Mouse (Mus musculus) liver, embryonic 13.5 days (tissue): Measurements from ENCODE around the gene Krt39. TPM values are rescaled to one million over a fixed set of nuclear protein-coding genes. Genes with fewer than 3 reads are reported as not detected.

Experiments
- ATAC-seq: fragments of 200-750 bp; cut with Nextera tagmentation; 2 replicates; pipeline ENCODE4 v1.8.0; 2017; ENCODE audit warnings: low read depth, mild to moderate bottlenecking, moderate number of reproducible peaks, moderate library complexity
- DNase-seq: peaks from one replicate; pipeline ENCODE4 v3.0.0; 2022
- H3K27ac ChIP-seq: fragments of 300-500 bp; sonication (generic); 2 replicates; pipeline ENCODE4 v1.5.1; 2015; ENCODE audit warnings: moderate library complexity, mild to moderate bottlenecking, inconsistent platforms
- H3K27me3 ChIP-seq: fragments of 300-500 bp; sonication (generic); 2 replicates; pipeline ENCODE4 v1.6.1; 2015; ENCODE audit warnings: mild to moderate bottlenecking, inconsistent platforms
- H3K36me3 ChIP-seq: fragments of 300-500 bp; sonication (generic); 2 replicates; pipeline ENCODE4 v1.6.1; 2015; ENCODE audit warnings: mild to moderate bottlenecking, inconsistent platforms
- H3K4me1 ChIP-seq: fragments of 300-500 bp; sonication (generic); replicated peaks from 2 replicates; pipeline ENCODE4 v1.6.1; 2015; ENCODE audit warnings: inconsistent platforms
- H3K4me2 ChIP-seq: fragments of 300-500 bp; sonication (generic); 2 replicates; pipeline ENCODE4 v1.6.1; 2015; ENCODE audit warnings: inconsistent platforms, mild to moderate bottlenecking, moderate library complexity
- H3K4me3 ChIP-seq: fragments of 300-500 bp; sonication (generic); replicated peaks from 2 replicates; pipeline ENCODE4 v1.5.1; 2015; ENCODE audit warnings: mild to moderate bottlenecking, inconsistent platforms
- H3K9ac ChIP-seq: fragments of 300-500 bp; sonication (generic); 2 replicates; pipeline ENCODE4 v1.6.1; 2015; ENCODE audit warnings: mild to moderate bottlenecking, inconsistent platforms
- H3K9me3 ChIP-seq: fragments of 300-500 bp; sonication (generic); replicated peaks from 2 replicates; pipeline ENCODE4 v1.6.1; 2016; ENCODE audit warnings: inconsistent platforms
- WGBS: fragments of 180-500 bp; shearing (Covaris S2); methylation state at CpG from one replicate; pipeline ENCODE4 v1.1.7; 2015; ENCODE audit not compliant: insufficient replicate concordance; 5-methylcytosine and 5-hydroxymethylcytosine counted together
- polyA plus RNA-seq: library from polyadenylated mRNA; unstranded; fragments of >200 nt; fragmentation: Nextera tagmentation; extraction: Ambion mirVana; gene quantifications from 2 replicates; pipeline ENCODE4 v1.2.1, GENCODE M21; 2015

The Krt39 gene
- not detected in 2 replicates for polyA plus RNA-seq

DNA sequence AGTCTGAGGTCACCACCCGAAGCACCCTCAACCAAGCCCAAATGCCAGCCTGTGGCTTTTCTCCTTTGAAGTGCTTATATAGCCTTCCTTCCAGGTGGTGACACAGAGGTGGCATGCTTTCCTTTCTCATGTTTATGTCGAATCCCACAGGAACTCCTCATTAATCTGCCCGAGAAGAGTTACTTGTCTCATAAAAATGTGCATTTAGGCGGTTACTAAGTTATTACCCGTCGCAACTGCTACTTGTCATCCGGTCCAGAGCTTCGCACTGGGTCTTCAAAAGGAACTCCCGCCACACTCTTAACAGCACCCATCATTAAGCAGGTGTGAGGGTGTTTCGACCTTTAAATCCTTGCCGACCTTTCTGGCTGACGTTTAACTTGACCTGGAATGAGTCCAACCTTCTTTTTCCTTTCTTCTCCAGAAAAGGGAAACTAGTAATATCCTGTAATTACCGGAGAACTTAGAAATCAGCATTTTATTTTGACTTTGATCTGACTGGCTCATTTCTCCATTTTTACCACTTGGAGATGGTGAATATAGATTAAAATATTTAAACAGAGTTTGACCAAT lies at the start of gene Krt39:
TSS of gene Krt39 (minus strand) at position 51 of the 573 bp plus-strand sequence.
- no peaks in the 10 kb centered on the region for H3K4me1 ChIP-seq
- H3K9me3 ChIP-seq, result 0 out of 2 replicates have a peak, but pooled peaks cover 2% of the 10 kb centered on the region
- no peak within 1 kb of the TSS for H3K9ac ChIP-seq
- H3K4me3 ChIP-seq, result no peak within 1 kb of the TSS
- H3K27ac ChIP-seq, result no peak within 1 kb of the TSS
- 69% methylated on average over 13 of the region's 13 CpGs for WGBS
- no peaks in the 10 kb centered on the region for H3K27me3 ChIP-seq
- H3K36me3 ChIP-seq, result no peaks in the 10 kb centered on the region
- no peak within 1 kb of the TSS for H3K4me2 ChIP-seq
- no peak for ATAC-seq
- no peak for DNase-seq

DNA sequence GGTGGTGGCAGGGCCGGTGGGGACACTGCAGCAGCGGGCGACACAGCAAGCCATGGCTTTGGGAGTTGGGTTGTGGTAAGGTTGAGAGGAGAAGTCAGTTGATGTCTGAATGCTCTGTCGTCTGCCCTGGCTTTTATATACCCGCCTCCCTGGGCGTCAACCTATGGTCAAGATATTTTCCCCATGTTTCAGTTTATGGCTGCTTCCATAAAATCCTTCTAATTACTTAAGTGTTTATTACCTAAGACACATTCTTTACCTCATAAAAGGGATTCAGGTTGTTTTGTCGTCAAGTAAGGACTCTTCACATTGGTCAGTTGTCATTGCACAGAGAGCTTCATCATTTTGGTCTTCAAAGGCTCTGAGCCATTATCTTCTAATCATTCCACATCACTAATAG lies 45.4 kb upstream of the Krt39 start, which contains the start of gene Krtap3-1:
TSS of gene Krtap3-1 (minus strand) at position 101 of the 400 bp plus-strand sequence.
- Histone ChIP-seq H3K4me3 (no peak within 1 kb of the TSS), H3K36me3 (no peaks in the 10 kb centered on the region), H3K9ac (no peak within 1 kb of the TSS), H3K27ac (no peak within 1 kb of the TSS), H3K4me1 (no peaks in the 10 kb centered on the region), H3K27me3 (no peaks in the 10 kb centered on the region), H3K9me3 (no peaks in the 10 kb centered on the region), H3K4me2 (no peak within 1 kb of the TSS)
- 77% methylated on average over 7 of the region's 7 CpGs for WGBS
- ATAC-seq (no peak), DNase-seq (no peak)

DNA sequence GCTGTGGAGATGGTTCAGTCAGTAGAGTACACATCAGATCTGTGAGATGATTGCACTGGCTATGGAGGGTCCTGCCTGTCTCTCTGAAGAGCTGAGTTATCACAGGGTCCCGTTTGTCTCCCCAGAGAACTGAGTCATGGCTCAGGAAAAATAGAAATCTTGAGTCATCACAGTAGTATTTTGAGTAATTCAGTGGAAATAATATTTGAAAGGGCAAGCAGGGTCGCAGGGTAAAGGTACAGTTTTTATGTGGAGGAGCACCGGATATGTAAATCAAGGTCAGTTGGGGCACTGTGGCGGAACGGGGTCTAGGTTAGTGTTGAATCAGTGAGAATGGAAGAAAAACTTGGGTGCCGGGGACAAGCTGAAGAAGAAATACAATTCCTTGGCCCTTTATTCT lies 41.4 kb upstream of the Krt39 start:
- no peak overlapping the region for H3K4me3 ChIP-seq
- H3K4me1 ChIP-seq, result no peaks in the 10 kb centered on the region
- no peaks in the 10 kb centered on the region for H3K36me3 ChIP-seq
- ATAC-seq (no peak), DNase-seq (no peak)
- H3K4me2 ChIP-seq, result no peak overlapping the region
- 66% methylated on average over 6 of the region's 6 CpGs for WGBS
- H3K27me3 ChIP-seq, result no peaks in the 10 kb centered on the region
- H3K9me3 ChIP-seq, result no peaks in the 10 kb centered on the region
- H3K9ac ChIP-seq, result no peak overlapping the region
- no peak overlapping the region for H3K27ac ChIP-seq

DNA sequence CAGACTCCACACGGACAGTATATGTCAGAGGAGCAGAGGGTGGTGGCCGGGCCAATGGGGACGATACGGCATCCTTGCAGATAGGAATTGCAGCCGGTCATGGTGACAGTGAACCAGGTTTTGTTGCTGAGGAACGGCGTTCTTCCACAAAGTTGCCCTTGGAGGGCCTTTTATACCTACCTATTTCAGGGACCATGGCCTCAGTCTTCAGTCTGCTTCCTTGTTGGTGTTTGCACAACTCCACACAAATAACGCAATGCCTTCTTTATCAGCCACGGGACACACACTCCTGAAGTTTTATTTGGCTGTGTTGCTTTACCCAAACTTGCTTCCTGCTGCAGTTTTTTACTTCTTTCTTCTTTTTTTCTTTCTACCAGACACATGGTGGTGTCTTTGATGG lies 38.2 kb upstream of the Krt39 start, which contains the start of gene Gm11939:
TSS of gene Gm11939 (minus strand) at position 101 of the 400 bp plus-strand sequence.
- no peaks in the 10 kb centered on the region for H3K36me3 ChIP-seq
- H3K27me3 ChIP-seq, result no peaks in the 10 kb centered on the region
- H3K9me3 ChIP-seq, result no peaks in the 10 kb centered on the region
- no peak within 1 kb of the TSS for H3K4me3 ChIP-seq
- WGBS, result 73% methylated on average over 9 of the region's 9 CpGs
- no peak within 1 kb of the TSS for H3K9ac ChIP-seq
- H3K4me1 ChIP-seq, result no peaks in the 10 kb centered on the region
- H3K27ac ChIP-seq, result no peak within 1 kb of the TSS
- no peak for DNase-seq
- no peak within 1 kb of the TSS for H3K4me2 ChIP-seq
- no peak for ATAC-seq

DNA sequence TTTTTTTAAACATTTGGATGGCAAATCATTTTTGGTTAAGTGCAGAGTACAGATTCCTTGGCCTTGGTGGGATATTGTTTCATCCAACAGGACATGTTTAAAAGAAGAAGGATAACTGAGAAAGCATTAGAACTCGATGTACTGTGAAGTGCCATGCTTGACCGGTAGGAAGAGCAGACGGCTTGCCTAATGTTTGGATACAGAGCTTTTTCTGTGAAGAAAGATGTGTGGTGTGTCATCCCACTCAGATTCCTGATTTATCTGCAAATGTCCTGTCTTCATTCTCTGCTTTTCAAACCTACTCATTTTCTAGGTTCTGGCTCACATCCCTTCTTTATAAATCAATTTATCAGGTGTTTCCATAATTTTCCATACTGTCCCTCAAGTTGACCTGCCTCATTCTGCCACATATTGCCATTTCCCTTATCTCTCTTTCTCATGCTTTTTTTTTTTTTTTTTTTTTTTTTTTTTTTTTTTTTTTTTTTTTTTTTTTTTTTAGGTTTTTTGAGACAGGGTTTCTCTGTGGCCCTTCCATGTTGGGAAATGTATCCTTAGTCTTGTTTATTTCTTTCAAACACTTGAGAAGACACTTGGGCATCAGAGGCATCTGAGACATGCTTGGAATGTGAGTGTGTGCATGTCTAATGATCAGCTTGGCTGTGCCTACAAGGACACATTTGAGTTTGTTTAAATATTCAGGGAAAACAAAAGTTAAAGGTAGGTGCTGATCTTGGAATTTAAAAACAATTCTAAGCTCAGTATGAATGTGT lies 37.0 kb upstream of the Krt39 start:
- 65% methylated on average over 3 of the region's 3 CpGs for WGBS
- Histone ChIP-seq H3K4me2 (no peak overlapping the region), H3K36me3 (no peaks in the 10 kb centered on the region), H3K9ac (no peak overlapping the region), H3K9me3 (no peaks in the 10 kb centered on the region), H3K27ac (no peak overlapping the region), H3K4me3 (no peak overlapping the region), H3K27me3 (no peaks in the 10 kb centered on the region), H3K4me1 (no peaks in the 10 kb centered on the region)
- DNase-seq, result no peak
- ATAC-seq, result no peak

DNA sequence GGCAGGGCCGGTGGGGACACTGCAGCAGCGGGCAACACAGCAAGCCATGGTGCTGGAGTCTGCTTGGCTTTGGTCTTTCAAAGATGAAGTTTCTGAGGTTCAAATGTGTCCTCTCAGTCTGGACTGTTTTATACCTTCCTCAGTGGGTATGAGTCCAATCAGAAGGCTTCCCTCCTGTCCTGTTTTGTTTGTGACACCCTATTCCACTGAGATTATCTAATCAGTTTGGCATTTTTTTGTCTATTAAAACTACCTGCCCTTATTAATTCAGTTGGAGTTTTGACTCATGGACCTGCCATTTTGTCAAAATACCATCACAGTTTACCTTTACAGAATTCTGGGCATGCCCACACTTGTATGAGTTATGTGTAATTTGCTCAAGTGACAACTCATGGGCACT lies 35.6 kb upstream of the Krt39 start, which contains the start of gene Krtap3-2:
TSS of gene Krtap3-2 (minus strand) at position 101 of the 400 bp plus-strand sequence.
- H3K9me3 ChIP-seq, result no peaks in the 10 kb centered on the region
- DNase-seq (no peak), ATAC-seq (no peak)
- no peaks in the 10 kb centered on the region for H3K27me3 ChIP-seq
- no peak within 1 kb of the TSS for H3K4me2 ChIP-seq
- no peak within 1 kb of the TSS for H3K4me3 ChIP-seq
- WGBS, result 53% methylated on average over 2 of the region's 2 CpGs
- H3K9ac ChIP-seq, result no peak within 1 kb of the TSS
- H3K4me1 ChIP-seq, result no peaks in the 10 kb centered on the region
- H3K36me3 ChIP-seq, result no peaks in the 10 kb centered on the region
- H3K27ac ChIP-seq, result no peak within 1 kb of the TSS

DNA sequence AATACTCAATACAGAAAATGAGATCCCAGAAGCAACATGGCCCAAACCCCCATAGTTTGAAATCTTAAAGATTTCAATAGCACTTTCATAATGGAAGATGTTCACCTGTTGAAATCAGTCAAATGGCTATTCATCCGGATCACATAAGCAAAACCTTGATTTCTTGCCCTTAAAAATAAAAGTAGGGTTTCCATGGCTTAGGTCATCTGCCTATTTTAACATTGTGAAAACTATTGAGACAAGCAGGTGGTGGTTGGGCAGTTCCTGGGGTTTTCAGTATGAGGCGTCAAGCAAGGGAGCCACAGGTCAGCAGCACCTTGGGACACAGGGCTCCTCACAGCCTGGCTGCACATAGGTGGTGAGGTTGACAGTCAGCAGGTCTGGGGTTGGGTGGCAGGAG lies 35.1 kb upstream of the Krt39 start:
- no peak overlapping the region for H3K4me3 ChIP-seq
- H3K27ac ChIP-seq, result no peak overlapping the region
- H3K9me3 ChIP-seq, result no peaks in the 10 kb centered on the region
- WGBS, result 54% methylated on average over 2 of the region's 2 CpGs
- H3K4me2 ChIP-seq, result no peak overlapping the region
- H3K36me3 ChIP-seq, result no peaks in the 10 kb centered on the region
- no peaks in the 10 kb centered on the region for H3K27me3 ChIP-seq
- ATAC-seq (no peak), DNase-seq (no peak)
- no peak overlapping the region for H3K9ac ChIP-seq
- no peaks in the 10 kb centered on the region for H3K4me1 ChIP-seq

DNA sequence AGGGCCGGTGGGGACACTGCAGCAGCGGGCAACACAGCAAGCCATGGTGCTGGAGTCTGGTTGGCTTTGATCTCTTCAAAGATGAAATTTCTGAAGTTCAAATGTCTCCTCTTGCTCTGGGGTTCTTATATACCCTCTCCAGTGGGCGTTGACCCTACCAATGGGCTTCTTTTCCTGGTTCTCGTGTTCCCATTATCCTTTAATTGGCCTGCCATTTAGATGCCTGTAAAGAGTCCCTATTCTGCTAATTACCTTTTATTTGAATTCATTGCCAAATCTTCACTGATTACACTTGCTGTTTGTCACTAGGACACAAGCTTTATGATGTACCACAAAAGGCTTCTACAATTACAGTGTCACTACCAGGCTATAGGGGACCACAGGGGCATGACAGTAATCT lies 29.6 kb upstream of the Krt39 start, which contains the start of gene Krtap3-3:
TSS of gene Krtap3-3 (minus strand) at position 101 of the 400 bp plus-strand sequence.
- Histone ChIP-seq H3K9me3 (no peaks in the 10 kb centered on the region), H3K27me3 (no peaks in the 10 kb centered on the region), H3K4me3 (no peak within 1 kb of the TSS), H3K4me1 (no peaks in the 10 kb centered on the region), H3K36me3 (no peaks in the 10 kb centered on the region), H3K27ac (no peak within 1 kb of the TSS), H3K4me2 (no peak within 1 kb of the TSS), H3K9ac (no peak within 1 kb of the TSS)
- ATAC-seq, result no peak
- WGBS, result 48% methylated on average over 4 of the region's 4 CpGs
- DNase-seq, result no peak

DNA sequence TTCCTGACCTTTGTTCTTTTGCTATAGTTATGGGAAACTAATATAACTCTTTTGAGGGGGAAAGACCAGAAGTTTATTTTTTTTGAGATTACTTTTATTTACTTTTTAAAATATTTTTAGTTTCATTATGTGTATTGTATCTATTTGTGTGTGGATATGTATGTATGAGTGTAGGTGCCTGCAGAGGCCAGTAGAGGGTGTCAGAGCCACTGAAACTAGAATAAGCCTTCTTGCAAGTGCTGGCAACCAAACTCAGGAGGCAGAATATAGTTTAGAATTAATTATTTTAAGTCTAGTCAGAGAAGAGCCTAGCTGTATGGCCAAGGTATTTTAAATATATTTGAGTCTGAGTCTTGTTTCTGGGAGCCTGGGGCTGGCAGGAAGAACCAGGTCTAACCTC lies 26.8 kb upstream of the Krt39 start:
- ATAC-seq, result no peak
- Histone ChIP-seq H3K27me3 (no peaks in the 10 kb centered on the region), H3K4me1 (no peaks in the 10 kb centered on the region), H3K4me3 (no peak overlapping the region), H3K4me2 (no peak overlapping the region), H3K27ac (no peak overlapping the region), H3K9me3 (no peaks in the 10 kb centered on the region), H3K9ac (no peak overlapping the region), H3K36me3 (no peaks in the 10 kb centered on the region)
- DNase-seq, result no peak

DNA sequence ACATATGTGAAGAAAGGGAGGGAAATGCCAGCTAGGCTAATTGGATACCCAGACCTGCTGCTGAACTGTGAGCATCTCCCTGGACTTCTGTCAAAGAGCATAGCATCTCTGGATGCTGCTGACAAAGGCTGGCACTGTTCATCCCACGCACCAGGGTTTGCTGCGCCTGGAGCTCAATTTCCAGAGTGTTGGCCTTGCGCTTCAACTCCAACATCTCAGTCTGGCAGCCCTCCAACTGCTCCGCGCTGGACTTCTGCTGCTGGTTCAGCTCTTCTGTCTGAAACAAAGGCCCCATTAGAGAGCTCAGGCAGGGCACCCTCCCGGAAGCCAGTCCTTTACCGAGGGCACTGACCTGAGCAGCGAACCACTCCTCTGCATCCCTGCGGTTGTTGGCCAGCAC lies 18.6 kb upstream of the Krt39 start:
- Histone ChIP-seq H3K4me1 (no peaks in the 10 kb centered on the region), H3K27ac (no peak overlapping the region), H3K36me3 (no peaks in the 10 kb centered on the region), H3K9ac (no peak overlapping the region), H3K4me3 (no peak overlapping the region), H3K27me3 (no peaks in the 10 kb centered on the region), H3K4me2 (no peak overlapping the region), H3K9me3 (0 out of 2 replicates have a peak, but pooled peaks cover 2% of the 10 kb centered on the region)
- DNase-seq, result no peak
- ATAC-seq, result no peak
- WGBS, result 78% methylated on average over 9 of the region's 9 CpGs

DNA sequence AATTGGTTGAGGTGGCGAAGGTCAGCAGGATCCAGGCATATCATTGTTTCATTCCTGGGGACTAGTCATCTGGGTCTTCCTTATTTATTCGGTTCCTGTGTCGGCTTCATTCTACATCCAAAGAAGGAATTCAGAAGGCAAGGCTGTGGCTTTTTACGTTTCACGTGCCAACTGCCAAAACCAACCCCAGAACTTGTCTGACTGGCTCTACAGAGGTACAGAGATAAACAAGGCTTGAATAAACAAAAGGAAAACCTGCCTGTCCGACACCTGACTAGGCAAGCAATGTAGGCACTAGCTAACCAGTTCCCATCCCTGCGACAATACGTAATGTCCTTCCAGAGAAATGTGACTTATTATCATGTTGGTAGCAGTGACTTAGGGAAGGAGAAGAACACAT lies 7.0 kb downstream of the Krt39 start:
- H3K27me3 ChIP-seq, result no peaks in the 10 kb centered on the region
- no peak overlapping the region for H3K9ac ChIP-seq
- no peak for DNase-seq
- H3K36me3 ChIP-seq, result no peaks in the 10 kb centered on the region
- no peak for ATAC-seq
- no peaks in the 10 kb centered on the region for H3K9me3 ChIP-seq
- no peak overlapping the region for H3K27ac ChIP-seq
- no peaks in the 10 kb centered on the region for H3K4me1 ChIP-seq
- 63% methylated on average over 8 of the region's 8 CpGs for WGBS
- H3K4me3 ChIP-seq, result no peak overlapping the region
- H3K4me2 ChIP-seq, result no peak overlapping the region
